Mouse (Mus musculus): ENCODE data around the gene Eipr1. TPM values are rescaled to one million over a fixed set of nuclear protein-coding genes. Genes with fewer than 3 reads are reported as not detected.

Eipr1 gene
- polyA plus RNA-seq, 1 experiment, result 17.9 TPM

DNA sequence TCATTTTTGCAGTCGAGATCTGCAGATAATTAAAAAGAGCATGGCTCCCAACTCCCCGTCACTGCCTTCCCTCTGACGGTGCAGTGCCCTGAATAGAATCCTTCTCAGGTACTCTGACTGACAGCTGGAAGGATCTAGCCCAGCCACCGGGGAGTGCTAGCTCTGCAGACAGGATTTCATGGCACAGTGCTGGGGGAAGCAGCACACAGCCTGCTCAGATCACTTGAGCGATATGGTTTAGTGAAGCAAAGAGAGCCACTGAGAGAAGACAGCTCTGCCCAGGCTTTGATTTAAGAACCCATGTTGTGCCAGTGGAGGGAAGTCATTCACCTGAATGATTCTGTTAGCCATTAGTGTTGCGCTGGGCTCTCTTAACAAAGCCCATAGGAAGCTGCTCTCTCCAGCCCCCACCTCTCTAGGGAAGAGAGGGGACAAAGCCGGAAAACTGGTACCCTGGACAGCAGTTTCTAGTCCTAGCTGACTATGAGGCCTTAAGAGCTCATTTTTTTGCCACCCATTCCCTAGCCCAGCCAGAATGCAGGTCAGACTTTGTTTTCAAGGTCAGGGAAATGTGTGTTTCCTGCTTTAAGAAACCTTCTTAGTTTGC, 137.6 kb downstream of the Eipr1 start:
- DNase-seq, result no peak
- Histone ChIP-seq H3K4me1 (ENCODE audit: control insufficient read depth, insufficient read depth, low read length) (no peaks in the 10 kb centered on the region), H3K4me3 (replicated peaks; ENCODE audit: extremely low read depth, low read depth, low read length) (no peak overlapping the region)
- WGBS, result 54% methylated on average over 7 of the region's 7 CpGs
- no peak for TF ChIP-seq CTCF (IDR thresholded peaks at IDR 0.05; ENCODE audit: insufficient read depth, low read length)
- TF ChIP-seq POLR2A (IDR thresholded peaks at IDR 0.05; ENCODE audit: borderline replicate concordance, extremely low read depth, low read depth, low read length), result no peak

DNA sequence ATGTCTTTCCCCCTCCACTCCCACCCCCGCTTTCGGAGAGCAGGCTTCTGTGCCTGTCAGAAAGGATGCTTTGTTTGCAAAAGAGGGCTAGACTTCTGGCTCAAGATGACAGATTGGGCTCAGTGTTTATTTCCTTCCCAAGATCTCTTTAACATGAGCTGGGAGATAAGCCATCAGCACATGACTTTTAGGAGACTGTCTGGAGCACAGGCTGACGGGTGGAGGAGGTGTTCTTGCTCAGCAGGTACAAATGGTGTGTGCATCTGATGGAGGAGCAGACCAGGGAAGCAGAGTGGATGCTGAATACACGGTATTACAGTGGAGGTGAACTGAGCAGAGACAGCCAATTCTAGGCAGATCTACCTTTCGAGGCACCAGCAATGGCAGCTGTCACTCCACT, 139.9 kb downstream of the Eipr1 start:
- WGBS, result 27% methylated on average over 5 of the region's 5 CpGs
- DNase-seq, result no peak
- TF ChIP-seq CTCF (IDR thresholded peaks at IDR 0.05; ENCODE audit: insufficient read depth, low read length) (no peak), POLR2A (IDR thresholded peaks at IDR 0.05; ENCODE audit: borderline replicate concordance, extremely low read depth, low read depth, low read length) (no peak)
- Histone ChIP-seq H3K4me3 (replicated peaks; ENCODE audit: extremely low read depth, low read depth, low read length) (no peak overlapping the region), H3K4me1 (ENCODE audit: control insufficient read depth, insufficient read depth, low read length) (no peaks in the 10 kb centered on the region)

- no peak for DNase-seq
- no peak for TF ChIP-seq CTCF (IDR thresholded peaks at IDR 0.05; ENCODE audit: insufficient read depth, low read length)
- TF ChIP-seq POLR2A (IDR thresholded peaks at IDR 0.05; ENCODE audit: borderline replicate concordance, extremely low read depth, low read depth, low read length), result no peak
- Histone ChIP-seq H3K4me3 (replicated peaks; ENCODE audit: extremely low read depth, low read depth, low read length) (no peak overlapping the region), H3K4me1 (ENCODE audit: control insufficient read depth, insufficient read depth, low read length) (no peaks in the 10 kb centered on the region)
- 71% methylated on average over 3 of the region's 3 CpGs for WGBS
Measured at GRCm38 (mm10) chr12:28896577-28896976, 145.0 kb downstream of the Eipr1 start.

DNA sequence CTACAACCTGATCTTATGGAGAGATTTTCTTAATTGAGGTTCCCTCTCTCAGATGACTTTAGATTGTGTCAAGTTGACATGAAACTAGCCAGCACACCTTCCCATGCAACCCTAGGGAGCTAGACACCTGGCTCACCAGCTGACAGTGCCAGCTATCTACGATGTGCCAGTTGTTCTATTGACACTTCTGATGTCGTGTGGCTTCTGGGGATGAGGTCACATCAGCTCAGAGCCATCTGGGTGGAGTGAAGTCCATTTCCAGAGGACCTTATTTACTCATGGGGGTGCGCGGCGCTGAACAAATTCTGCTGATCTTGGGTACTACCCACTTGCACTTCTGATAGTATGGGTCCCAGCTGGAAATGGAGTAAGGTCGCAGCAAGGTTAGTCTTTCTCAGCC, 146.7 kb downstream of the Eipr1 start:
- WGBS, result 91% methylated on average over 6 of the region's 6 CpGs
- no peak for DNase-seq
- TF ChIP-seq POLR2A (IDR thresholded peaks at IDR 0.05; ENCODE audit: borderline replicate concordance, extremely low read depth, low read depth, low read length) (no peak), CTCF (IDR thresholded peaks at IDR 0.05; ENCODE audit: insufficient read depth, low read length) (no peak)
- Histone ChIP-seq H3K4me3 (replicated peaks; ENCODE audit: extremely low read depth, low read depth, low read length) (no peak overlapping the region), H3K4me1 (ENCODE audit: control insufficient read depth, insufficient read depth, low read length) (no peaks in the 10 kb centered on the region)

GRCm38 (mm10) chr12:28899696-28900095, 148.1 kb downstream of the Eipr1 start:
- 59% methylated on average over 4 of the region's 4 CpGs for WGBS
- Histone ChIP-seq H3K4me1 (ENCODE audit: control insufficient read depth, insufficient read depth, low read length) (no peaks in the 10 kb centered on the region), H3K4me3 (replicated peaks; ENCODE audit: extremely low read depth, low read depth, low read length) (no peak overlapping the region)
- TF ChIP-seq CTCF (IDR thresholded peaks at IDR 0.05; ENCODE audit: insufficient read depth, low read length) (no peak), POLR2A (IDR thresholded peaks at IDR 0.05; ENCODE audit: borderline replicate concordance, extremely low read depth, low read depth, low read length) (no peak)
- no peak for DNase-seq

- H3K4me3 ChIP-seq (replicated peaks; ENCODE audit: extremely low read depth, low read depth, low read length), result no peak overlapping the region
- H3K4me1 ChIP-seq (ENCODE audit: control insufficient read depth, insufficient read depth, low read length), result no peaks in the 10 kb centered on the region
- DNase-seq, result no peak
- TF ChIP-seq POLR2A (IDR thresholded peaks at IDR 0.05; ENCODE audit: borderline replicate concordance, extremely low read depth, low read depth, low read length) (no peak), CTCF (IDR thresholded peaks at IDR 0.05; ENCODE audit: insufficient read depth, low read length) (no peak)
- 79% methylated on average over 4 of the region's 4 CpGs for WGBS
Measured at GRCm38 (mm10) chr12:28900341-28900740, 148.7 kb downstream of the Eipr1 start.

DNA sequence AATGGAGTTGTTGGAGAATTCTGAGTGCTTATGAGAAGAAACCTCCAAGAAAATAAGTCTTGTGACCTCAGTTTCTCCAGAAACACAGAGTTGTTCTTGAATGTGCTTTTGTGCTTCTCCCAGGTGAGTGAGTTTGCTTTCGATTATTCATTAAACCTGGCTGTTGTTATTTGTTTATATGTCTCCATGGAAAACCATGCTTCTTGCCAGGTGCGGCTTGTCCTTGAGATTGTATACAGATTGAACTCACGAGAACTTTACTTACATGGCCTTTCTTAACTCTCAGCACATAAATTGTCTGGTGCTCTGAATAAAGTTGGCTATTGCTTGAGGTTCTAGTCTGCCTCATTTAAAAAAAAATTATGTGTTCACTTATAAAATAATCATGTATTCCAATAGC, 150.5 kb downstream of the Eipr1 start:
- Histone ChIP-seq H3K4me3 (replicated peaks; ENCODE audit: extremely low read depth, low read depth, low read length) (no peak overlapping the region), H3K4me1 (ENCODE audit: control insufficient read depth, insufficient read depth, low read length) (no peaks in the 10 kb centered on the region)
- 70% methylated on average over 3 of the region's 3 CpGs for WGBS
- TF ChIP-seq CTCF (IDR thresholded peaks at IDR 0.05; ENCODE audit: insufficient read depth, low read length) (no peak), POLR2A (IDR thresholded peaks at IDR 0.05; ENCODE audit: borderline replicate concordance, extremely low read depth, low read depth, low read length) (no peak)
- no peak for DNase-seq

DNA sequence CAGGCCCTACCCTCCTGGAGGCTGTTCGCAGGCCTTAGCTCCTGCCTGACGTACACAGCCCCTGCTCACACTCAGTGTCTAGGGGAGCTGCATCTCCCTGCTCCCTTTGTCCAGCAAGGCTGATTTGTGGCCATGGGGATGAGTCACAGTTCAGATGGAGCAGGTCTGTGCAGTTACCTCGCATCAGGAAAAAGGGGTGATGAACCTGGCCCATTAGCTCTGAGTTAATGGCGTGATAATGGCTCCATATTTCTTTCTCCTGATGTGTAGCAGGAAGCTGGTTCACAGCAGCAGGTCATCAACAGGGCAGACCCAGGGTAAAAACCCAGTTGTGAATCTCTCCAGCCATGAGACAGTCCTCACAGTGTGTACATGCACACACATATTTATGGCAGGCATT, 151.5 kb downstream of the Eipr1 start:
- H3K4me3 ChIP-seq (replicated peaks; ENCODE audit: extremely low read depth, low read depth, low read length), result no peak overlapping the region
- TF ChIP-seq CTCF (IDR thresholded peaks at IDR 0.05; ENCODE audit: insufficient read depth, low read length) (no peak), POLR2A (IDR thresholded peaks at IDR 0.05; ENCODE audit: borderline replicate concordance, extremely low read depth, low read depth, low read length) (no peak)
- no peaks in the 10 kb centered on the region for H3K4me1 ChIP-seq (ENCODE audit: control insufficient read depth, insufficient read depth, low read length)
- 71% methylated on average over 4 of the region's 4 CpGs for WGBS
- no peak for DNase-seq

- no peak for DNase-seq
- 81% methylated on average over 6 of the region's 6 CpGs for WGBS
- TF ChIP-seq POLR2A (IDR thresholded peaks at IDR 0.05; ENCODE audit: borderline replicate concordance, extremely low read depth, low read depth, low read length) (no peak), CTCF (IDR thresholded peaks at IDR 0.05; ENCODE audit: insufficient read depth, low read length) (no peak)
- no peak overlapping the region for H3K4me3 ChIP-seq (replicated peaks; ENCODE audit: extremely low read depth, low read depth, low read length)
- no peaks in the 10 kb centered on the region for H3K4me1 ChIP-seq (ENCODE audit: control insufficient read depth, insufficient read depth, low read length)
Measured at GRCm38 (mm10) chr12:28905486-28905885, 153.9 kb downstream of the Eipr1 start.

- TF ChIP-seq POLR2A (IDR thresholded peaks at IDR 0.05; ENCODE audit: borderline replicate concordance, extremely low read depth, low read depth, low read length) (no peak), CTCF (IDR thresholded peaks at IDR 0.05; ENCODE audit: insufficient read depth, low read length) (no peak)
- H3K4me1 ChIP-seq (ENCODE audit: control insufficient read depth, insufficient read depth, low read length), result no peaks in the 10 kb centered on the region
- DNase-seq, result no peak
- WGBS, result 94% methylated on average over 1 of the region's 1 CpGs
- no peak overlapping the region for H3K4me3 ChIP-seq (replicated peaks; ENCODE audit: extremely low read depth, low read depth, low read length)
Measured at GRCm38 (mm10) chr12:28906016-28906415, 154.4 kb downstream of the Eipr1 start.
